Mouse (Mus musculus) gastrocnemius, adult 8-10 months (tissue): ENCODE results near the gene Hoxa5. TPM values are rescaled to one million over a fixed set of nuclear protein-coding genes. Genes with fewer than 3 reads are reported as not detected.

Experiments
- DNase-seq, 2 experiments: peaks; one replicate each; pipeline ENCODE4 v3.0.0; 2022; ENCODE audit warnings: low spot score in 2 of 2
- total RNA-seq, 4 experiments: library from RNA; stranded (reverse); gene quantifications; 2 replicates each; pipeline ENCODE4 v1.2.4; 2022

Hoxa5 gene
- total RNA-seq, 4 experiments from 2014 or later: 1.2 to 1.9 (median 1.5) TPM

GRCm38 (mm10) chr6:52164626-52165440 is 39.6 kb downstream of the Hoxa5 start, which contains the start of gene Hoxa2:
Gene Hoxa2 (minus strand): TSS chr6:52164831.
- no peak for DNase-seq

GRCm38 (mm10) chr6:52164051-52164625 is 40.2 kb downstream of the Hoxa5 start:
- DNase-seq: no peak

- DNase-seq: no peak
Observed at GRCm38 (mm10) chr6:52163366-52164031, 40.9 kb downstream of the Hoxa5 start.

GRCm38 (mm10) chr6:52162611-52163365 is 41.6 kb downstream of the Hoxa5 start:
- no peak for DNase-seq

- DNase-seq: no peak
Observed at GRCm38 (mm10) chr6:52162093-52162380, 42.4 kb downstream of the Hoxa5 start.

- no peak for DNase-seq
Observed at GRCm38 (mm10) chr6:52161336-52162092, 42.9 kb downstream of the Hoxa5 start.

- DNase-seq: no peak
Observed at GRCm38 (mm10) chr6:52160511-52161335, 43.7 kb downstream of the Hoxa5 start.

GRCm38 (mm10) chr6:52159979-52160378 is 44.4 kb downstream of the Hoxa5 start:
- no peak for DNase-seq

GRCm38 (mm10) chr6:52159164-52159761 is 45.1 kb downstream of the Hoxa5 start:
- DNase-seq: no peak

GRCm38 (mm10) chr6:52158276-52159051 is 45.9 kb downstream of the Hoxa5 start, which contains the start of gene Hoxa1:
Gene Hoxa1 (minus strand): TSS chr6:52158317.
- DNase-seq: peak in 1 of 2 experiments; percentile 53

- DNase-seq: no peak
Observed at GRCm38 (mm10) chr6:52157466-52158275, 46.7 kb downstream of the Hoxa5 start.

- no peak for DNase-seq
Observed at GRCm38 (mm10) chr6:52156551-52157200, 47.7 kb downstream of the Hoxa5 start.

GRCm38 (mm10) chr6:52155471-52155870 is 48.9 kb downstream of the Hoxa5 start:
- DNase-seq: no peak

- no peak for DNase-seq
Observed at GRCm38 (mm10) chr6:52154044-52154443, 50.3 kb downstream of the Hoxa5 start.

GRCm38 (mm10) chr6:52153270-52153669 is 51.1 kb downstream of the Hoxa5 start:
- DNase-seq: no peak

GRCm38 (mm10) chr6:52152226-52153193 is 51.9 kb downstream of the Hoxa5 start:
- DNase-seq: no peak
